Mouse (Mus musculus): ENCODE measurements at regions not wholly inside any gene's neighbourhood (a gene's known extent, or its start where the extent isn't known, plus 50 kb on each side); places are given as distances from the start of the nearest gene placed in this dataset.

- Histone ChIP-seq H3K9ac (ENCODE audit: low read depth, low read length) (no peak overlapping the region), H3K27ac (replicated peaks; ENCODE audit: low read depth, low read length) (no peak overlapping the region), H3K4me3 (ENCODE audit: low read depth, low read length) (no peak overlapping the region), H3K4me1 (ENCODE audit: control insufficient read depth, insufficient read depth, low read length) (peaks cover 16% of the 10 kb centered on the region), H3K9me3 (ENCODE audit: control insufficient read depth, low read length) (no peaks in the 10 kb centered on the region), H3K4me2 (ENCODE audit: low read depth, low read length) (no peak overlapping the region), H3K27me3 (replicated peaks; ENCODE audit: control insufficient read depth, insufficient read depth, low read length) (no peaks in the 10 kb centered on the region), H3K36me3 (ENCODE audit: control insufficient read depth, insufficient read depth, low read length) (no peaks in the 10 kb centered on the region)
- ATAC-seq (ENCODE audit: low read depth) (no peak), DNase-seq (ENCODE audit: low spot score) (peak; percentile 23)
- WGBS = 13% methylated on average over 1 of the region's 1 CpGs
These were observed 335.7 kb upstream of the Tet2 start for GRCm38 (mm10) chr3:133880626-133881025.

- Histone ChIP-seq H3K9ac (ENCODE audit: low read depth, low read length) (no peak overlapping the region), H3K36me3 (ENCODE audit: control insufficient read depth, insufficient read depth, low read length) (no peaks in the 10 kb centered on the region), H3K4me2 (ENCODE audit: low read depth, low read length) (no peak overlapping the region), H3K27ac (replicated peaks; ENCODE audit: low read depth, low read length) (no peak overlapping the region), H3K27me3 (replicated peaks; ENCODE audit: control insufficient read depth, insufficient read depth, low read length) (no peaks in the 10 kb centered on the region), H3K4me3 (ENCODE audit: low read depth, low read length) (no peak overlapping the region), H3K9me3 (ENCODE audit: control insufficient read depth, low read length) (no peaks in the 10 kb centered on the region), H3K4me1 (ENCODE audit: control insufficient read depth, insufficient read depth, low read length) (no peaks in the 10 kb centered on the region)
- no peak for ATAC-seq (ENCODE audit: low read depth)
- DNase-seq (ENCODE audit: low spot score) = no peak
- WGBS = 61% methylated on average over 3 of the region's 3 CpGs
These were observed 334.4 kb upstream of the Cxxc4 start for GRCm38 (mm10) chr3:133901931-133902330.

- ATAC-seq (ENCODE audit: low read depth) (no peak), DNase-seq (ENCODE audit: low spot score) (no peak)
- Histone ChIP-seq H3K27ac (replicated peaks; ENCODE audit: low read depth, low read length) (no peak overlapping the region), H3K27me3 (replicated peaks; ENCODE audit: control insufficient read depth, insufficient read depth, low read length) (no peaks in the 10 kb centered on the region), H3K4me3 (ENCODE audit: low read depth, low read length) (no peak overlapping the region), H3K4me1 (ENCODE audit: control insufficient read depth, insufficient read depth, low read length) (no peaks in the 10 kb centered on the region), H3K9me3 (ENCODE audit: control insufficient read depth, low read length) (no peaks in the 10 kb centered on the region), H3K9ac (ENCODE audit: low read depth, low read length) (no peak overlapping the region), H3K36me3 (ENCODE audit: control insufficient read depth, insufficient read depth, low read length) (no peaks in the 10 kb centered on the region), H3K4me2 (ENCODE audit: low read depth, low read length) (no peak overlapping the region)
These were observed 314.1 kb upstream of the Cxxc4 start for GRCm38 (mm10) chr3:133922200-133922599.

- DNase-seq (ENCODE audit: low spot score) = no peak
- H3K4me3 ChIP-seq (ENCODE audit: low read depth, low read length) = no peak overlapping the region
- no peaks in the 10 kb centered on the region for H3K36me3 ChIP-seq (ENCODE audit: control insufficient read depth, insufficient read depth, low read length)
- H3K4me2 ChIP-seq (ENCODE audit: low read depth, low read length) = no peak overlapping the region
- no peak overlapping the region for H3K27ac ChIP-seq (replicated peaks; ENCODE audit: low read depth, low read length)
- no peak overlapping the region for H3K9ac ChIP-seq (ENCODE audit: low read depth, low read length)
- H3K27me3 ChIP-seq (replicated peaks; ENCODE audit: control insufficient read depth, insufficient read depth, low read length) = no peaks in the 10 kb centered on the region
- ATAC-seq (ENCODE audit: low read depth) = no peak
- no peaks in the 10 kb centered on the region for H3K9me3 ChIP-seq (ENCODE audit: control insufficient read depth, low read length)
- 81% methylated on average over 2 of the region's 2 CpGs for WGBS
- H3K4me1 ChIP-seq (ENCODE audit: control insufficient read depth, insufficient read depth, low read length) = no peaks in the 10 kb centered on the region
These were observed 271.0 kb upstream of the Cxxc4 start for GRCm38 (mm10) chr3:133965322-133965721.

- H3K4me2 ChIP-seq (ENCODE audit: low read depth, low read length) = no peak overlapping the region
- no peak overlapping the region for H3K9ac ChIP-seq (ENCODE audit: low read depth, low read length)
- no peak overlapping the region for H3K27ac ChIP-seq (replicated peaks; ENCODE audit: low read depth, low read length)
- no peak overlapping the region for H3K4me3 ChIP-seq (ENCODE audit: low read depth, low read length)
- DNase-seq (ENCODE audit: low spot score) (peak; percentile 24), ATAC-seq (ENCODE audit: low read depth) (no peak)
- H3K27me3 ChIP-seq (replicated peaks; ENCODE audit: control insufficient read depth, insufficient read depth, low read length) = no peaks in the 10 kb centered on the region
- H3K4me1 ChIP-seq (ENCODE audit: control insufficient read depth, insufficient read depth, low read length) = no peaks in the 10 kb centered on the region
- H3K36me3 ChIP-seq (ENCODE audit: control insufficient read depth, insufficient read depth, low read length) = no peaks in the 10 kb centered on the region
- WGBS = 65% methylated on average over 6 of the region's 6 CpGs
- no peaks in the 10 kb centered on the region for H3K9me3 ChIP-seq (ENCODE audit: control insufficient read depth, low read length)
These were observed 268.1 kb upstream of the Cxxc4 start for GRCm38 (mm10) chr3:133968176-133968575.

- no peak for ATAC-seq (ENCODE audit: low read depth)
- H3K36me3 ChIP-seq (ENCODE audit: control insufficient read depth, insufficient read depth, low read length) = no peaks in the 10 kb centered on the region
- H3K27me3 ChIP-seq (replicated peaks; ENCODE audit: control insufficient read depth, insufficient read depth, low read length) = no peaks in the 10 kb centered on the region
- WGBS = 72% methylated on average over 2 of the region's 2 CpGs
- H3K4me2 ChIP-seq (ENCODE audit: low read depth, low read length) = no peak overlapping the region
- no peaks in the 10 kb centered on the region for H3K9me3 ChIP-seq (ENCODE audit: control insufficient read depth, low read length)
- H3K4me1 ChIP-seq (ENCODE audit: control insufficient read depth, insufficient read depth, low read length) = no peaks in the 10 kb centered on the region
- H3K4me3 ChIP-seq (ENCODE audit: low read depth, low read length) = no peak overlapping the region
- no peak overlapping the region for H3K9ac ChIP-seq (ENCODE audit: low read depth, low read length)
- no peak for DNase-seq (ENCODE audit: low spot score)
- no peak overlapping the region for H3K27ac ChIP-seq (replicated peaks; ENCODE audit: low read depth, low read length)
These were observed 263.5 kb upstream of the Cxxc4 start for GRCm38 (mm10) chr3:133972774-133973173.

- H3K36me3 ChIP-seq (ENCODE audit: control insufficient read depth, insufficient read depth, low read length) = no peaks in the 10 kb centered on the region
- no peak overlapping the region for H3K27ac ChIP-seq (replicated peaks; ENCODE audit: low read depth, low read length)
- H3K9ac ChIP-seq (ENCODE audit: low read depth, low read length) = no peak overlapping the region
- 62% methylated on average over 2 of the region's 2 CpGs for WGBS
- H3K4me1 ChIP-seq (ENCODE audit: control insufficient read depth, insufficient read depth, low read length) = no peaks in the 10 kb centered on the region
- H3K27me3 ChIP-seq (replicated peaks; ENCODE audit: control insufficient read depth, insufficient read depth, low read length) = no peaks in the 10 kb centered on the region
- ATAC-seq (ENCODE audit: low read depth) (no peak), DNase-seq (ENCODE audit: low spot score) (no peak)
- no peak overlapping the region for H3K4me3 ChIP-seq (ENCODE audit: low read depth, low read length)
- no peaks in the 10 kb centered on the region for H3K9me3 ChIP-seq (ENCODE audit: control insufficient read depth, low read length)
- no peak overlapping the region for H3K4me2 ChIP-seq (ENCODE audit: low read depth, low read length)
These were observed 248.6 kb upstream of the Cxxc4 start for GRCm38 (mm10) chr3:133987681-133988080.

- ATAC-seq (ENCODE audit: low read depth) = no peak
- Histone ChIP-seq H3K4me1 (ENCODE audit: control insufficient read depth, insufficient read depth, low read length) (no peaks in the 10 kb centered on the region), H3K27me3 (replicated peaks; ENCODE audit: control insufficient read depth, insufficient read depth, low read length) (no peaks in the 10 kb centered on the region), H3K36me3 (ENCODE audit: control insufficient read depth, insufficient read depth, low read length) (no peaks in the 10 kb centered on the region), H3K9ac (ENCODE audit: low read depth, low read length) (no peak overlapping the region), H3K9me3 (ENCODE audit: control insufficient read depth, low read length) (no peaks in the 10 kb centered on the region), H3K27ac (replicated peaks; ENCODE audit: low read depth, low read length) (no peak overlapping the region), H3K4me3 (ENCODE audit: low read depth, low read length) (no peak overlapping the region), H3K4me2 (ENCODE audit: low read depth, low read length) (no peak overlapping the region)
- DNase-seq (ENCODE audit: low spot score) = no peak
- WGBS = 77% methylated on average over 2 of the region's 2 CpGs
These were observed 242.3 kb upstream of the Cxxc4 start for GRCm38 (mm10) chr3:133993971-133994370.

GRCm38 (mm10) chr3:133999965-134000364 lies 236.3 kb upstream of the Cxxc4 start:
- WGBS = 71% methylated on average over 8 of the region's 8 CpGs

More at GRCm38 (mm10) chr3:133999965-134000364, 236.3 kb upstream of the Cxxc4 start:
- no peak for DNase-seq (ENCODE audit: low spot score)
- Histone ChIP-seq H3K4me1 (ENCODE audit: control insufficient read depth, insufficient read depth, low read length) (no peaks in the 10 kb centered on the region), H3K9ac (ENCODE audit: low read depth, low read length) (no peak overlapping the region), H3K4me2 (ENCODE audit: low read depth, low read length) (no peak overlapping the region), H3K9me3 (ENCODE audit: control insufficient read depth, low read length) (no peaks in the 10 kb centered on the region), H3K27ac (replicated peaks; ENCODE audit: low read depth, low read length) (no peak overlapping the region), H3K36me3 (ENCODE audit: control insufficient read depth, insufficient read depth, low read length) (no peaks in the 10 kb centered on the region), H3K4me3 (ENCODE audit: low read depth, low read length) (no peak overlapping the region), H3K27me3 (replicated peaks; ENCODE audit: control insufficient read depth, insufficient read depth, low read length) (no peaks in the 10 kb centered on the region)
- no peak for ATAC-seq (ENCODE audit: low read depth)
